Mouse (Mus musculus): ENCODE results near the gene Irf9. TPM values are rescaled to one million over a fixed set of nuclear protein-coding genes. Genes with fewer than 3 reads are reported as not detected.

Irf9 gene
- total and polyA plus RNA-seq, 2 experiments from 2014 or later, result 7.4 to 18.2 TPM

DNA sequence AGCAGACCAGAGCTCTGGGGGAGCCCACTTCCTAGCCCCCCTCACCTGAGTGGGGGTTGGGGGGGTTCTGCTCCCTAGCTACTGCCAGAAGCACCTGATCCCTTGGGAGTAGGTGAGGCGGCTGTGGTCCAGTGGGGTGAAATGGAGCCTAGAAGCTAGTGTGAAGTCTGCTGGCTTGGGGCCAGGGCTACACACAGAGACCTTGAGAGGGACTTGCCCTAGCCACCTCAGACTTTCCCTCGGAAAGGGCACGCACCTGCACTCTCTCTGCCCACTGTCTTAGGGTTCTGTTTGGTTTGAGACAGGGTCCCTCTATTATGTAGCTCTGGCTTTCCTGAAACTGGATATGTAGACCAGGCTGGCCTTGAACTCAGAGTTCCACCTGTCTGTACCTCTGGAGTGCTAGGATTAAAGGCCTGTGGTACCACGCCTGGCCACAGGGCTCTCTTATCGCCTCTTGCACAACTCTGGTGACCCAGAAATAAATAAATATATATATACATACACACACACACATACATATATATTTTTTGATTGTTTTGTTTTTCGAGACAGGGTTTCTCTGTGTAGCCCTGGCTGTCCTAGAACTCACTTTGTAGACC, 24.6 kb upstream of the Irf9 start:
- 29% methylated on average over 6 of the region's 6 CpGs for WGBS
- H3K9me3 ChIP-seq (ENCODE audit: low read length), result no peaks in the 10 kb centered on the region

DNA sequence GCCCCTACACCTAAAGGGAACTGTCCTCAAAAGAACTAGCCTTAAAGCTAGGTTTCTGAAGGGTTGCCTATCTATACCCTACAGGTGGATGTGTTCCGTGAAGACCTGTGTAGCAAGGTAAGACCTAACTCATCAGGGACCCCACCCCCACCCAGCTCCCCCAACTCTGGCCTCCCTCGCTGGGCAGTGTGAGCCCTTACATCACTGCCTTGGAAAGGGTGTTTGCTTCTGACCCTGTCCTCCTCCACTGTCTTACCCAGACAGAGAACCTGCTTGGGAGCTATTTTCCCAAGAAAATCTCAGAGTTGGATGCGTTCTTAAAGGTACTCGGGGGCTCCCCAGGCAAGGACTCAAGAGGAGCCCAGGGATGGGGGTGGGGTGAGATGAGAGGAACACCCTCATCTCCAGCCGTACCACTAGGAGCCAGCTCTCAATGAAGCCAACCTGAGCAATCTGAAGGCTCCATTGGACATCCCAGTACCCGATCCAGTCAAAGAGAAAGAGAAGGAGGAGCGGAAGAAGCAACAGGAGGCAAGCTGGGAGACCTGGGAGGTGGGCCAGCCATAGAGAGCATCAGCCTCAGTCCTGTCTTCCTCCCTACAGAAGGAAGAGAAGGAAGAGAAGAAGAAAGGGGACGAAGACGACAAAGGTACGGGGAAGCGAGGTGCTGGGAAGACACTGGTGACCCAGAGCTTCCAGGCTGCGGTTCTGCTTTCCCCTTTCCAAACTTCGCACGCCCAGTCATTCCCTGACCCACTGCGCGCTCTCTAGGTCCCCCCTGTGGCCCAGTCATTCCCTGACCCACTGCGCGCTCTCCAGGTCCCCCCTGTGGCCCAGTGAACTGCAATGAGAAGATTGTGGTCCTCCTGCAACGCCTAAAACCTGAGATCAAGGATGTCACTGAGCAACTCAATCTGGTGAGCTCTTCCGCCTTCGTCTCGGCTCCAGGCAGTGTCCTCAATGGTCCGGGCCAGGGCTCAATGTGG, 23.6 kb upstream of the Irf9 start:
- ATAC-seq (ENCODE audit: low FRiP score), result no peak
- Histone ChIP-seq H3K9ac (replicated peaks; ENCODE audit: low read length, poor library complexity, severe bottlenecking) (no peak overlapping the region), H3K4me2 (ENCODE audit: low read depth, low read length, poor library complexity, severe bottlenecking) (no peak overlapping the region), H3K36me3 (ENCODE audit: insufficient read depth, low read length) (peaks cover 13% of the 10 kb centered on the region), H3K27ac (ENCODE audit: low read depth, low read length) (no peak overlapping the region), H3K9me3 (ENCODE audit: low read length) (no peaks in the 10 kb centered on the region), H3K4me1 (ENCODE audit: insufficient read depth, low read length) (no peaks in the 10 kb centered on the region), H3K4me3 (ENCODE audit: low read depth, low read length) (no peak overlapping the region), H3K27me3 (ENCODE audit: insufficient read depth, low read length) (no peaks in the 10 kb centered on the region)
- DNase-seq (ENCODE audit: low spot score), result no peak
- TF ChIP-seq CTCF (IDR thresholded peaks at IDR 0.05), result peak; percentile 10; the same call in 1 of the 2 replicates
- WGBS, result 88% methylated on average over 23 of the region's 23 CpGs

More for the DNA sequence above, 24.6 kb upstream of the Irf9 start:
- no peak for TF ChIP-seq CTCF (IDR thresholded peaks at IDR 0.05)
- ATAC-seq (ENCODE audit: low FRiP score), result peak; percentile 17
- H3K36me3 ChIP-seq (ENCODE audit: insufficient read depth, low read length), result peaks cover 13% of the 10 kb centered on the region
- H3K27ac ChIP-seq (ENCODE audit: low read depth, low read length), result peak overlapping the region; percentile 77
- H3K4me2 ChIP-seq (ENCODE audit: low read depth, low read length, poor library complexity, severe bottlenecking), result peak overlapping the region; percentile 64
- H3K4me3 ChIP-seq (ENCODE audit: low read depth, low read length), result peak overlapping the region; percentile 48
- H3K27me3 ChIP-seq (ENCODE audit: insufficient read depth, low read length), result no peaks in the 10 kb centered on the region
- peak overlapping the region; percentile 72 for H3K9ac ChIP-seq (replicated peaks; ENCODE audit: low read length, poor library complexity, severe bottlenecking)
- H3K4me1 ChIP-seq (ENCODE audit: insufficient read depth, low read length), result no peaks in the 10 kb centered on the region
- peak; percentile 58 for DNase-seq (ENCODE audit: low spot score)

DNA sequence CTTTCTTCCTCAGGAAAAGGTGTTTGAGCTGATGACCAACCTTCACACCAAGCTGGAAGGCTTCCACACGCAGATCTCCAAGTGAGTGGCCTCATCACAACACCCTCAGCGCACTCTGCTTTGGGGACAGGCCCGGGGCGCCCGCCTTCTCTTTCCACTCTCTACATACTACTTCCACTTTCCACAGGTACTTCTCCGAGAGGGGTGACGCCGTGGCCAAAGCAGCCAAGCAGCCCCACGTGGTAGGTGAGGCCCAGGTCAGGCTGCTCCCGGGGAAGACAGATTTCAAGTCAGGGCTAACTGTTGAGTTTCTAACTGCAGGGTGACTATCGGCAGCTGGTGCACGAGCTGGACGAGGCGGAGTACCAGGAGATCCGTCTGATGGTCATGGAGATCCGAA, 22.6 kb upstream of the Irf9 start:
- ATAC-seq (ENCODE audit: low FRiP score), result no peak
- TF ChIP-seq CTCF (IDR thresholded peaks at IDR 0.05), result no peak
- WGBS, result 94% methylated on average over 16 of the region's 16 CpGs

DNA sequence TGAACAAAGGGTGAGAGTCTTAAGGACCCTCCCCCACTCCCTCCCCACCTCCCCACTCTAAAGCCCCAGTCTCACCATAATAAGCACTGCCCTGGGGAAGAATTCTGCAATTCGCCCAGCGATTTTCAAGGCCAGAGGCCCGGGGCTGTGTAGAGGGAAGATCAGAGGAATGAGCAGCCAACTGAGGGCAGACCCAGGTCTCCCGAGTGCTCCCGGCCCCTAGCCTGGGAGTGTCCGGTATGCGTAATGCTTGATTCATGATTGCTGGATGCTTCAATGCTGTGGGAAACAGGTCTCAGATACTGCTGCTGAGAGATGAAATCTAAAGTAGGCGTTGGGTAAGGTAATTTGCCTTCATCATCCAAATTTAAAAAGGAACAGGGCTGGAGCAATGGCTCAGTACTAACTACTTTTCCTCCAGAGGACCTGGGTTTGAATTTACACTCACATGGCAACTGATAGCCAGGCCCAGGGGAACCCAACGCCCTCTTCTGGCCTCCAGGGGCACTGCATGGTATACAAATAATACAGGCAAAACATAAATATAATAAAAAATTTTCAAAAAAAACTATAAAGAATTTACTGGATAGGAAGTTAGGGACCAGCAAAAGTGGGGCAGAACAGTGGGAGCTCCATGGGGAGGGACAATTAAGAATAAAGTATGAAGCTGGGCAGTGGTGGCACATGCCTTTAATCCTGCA, 21.2 kb upstream of the Irf9 start:
- H3K4me3 ChIP-seq (ENCODE audit: low read depth, low read length), result no peak overlapping the region
- DNase-seq (ENCODE audit: low spot score) (no peak), ATAC-seq (ENCODE audit: low FRiP score) (no peak)
- H3K27ac ChIP-seq (ENCODE audit: low read depth, low read length), result no peak overlapping the region
- H3K36me3 ChIP-seq (ENCODE audit: insufficient read depth, low read length), result peaks cover 13% of the 10 kb centered on the region
- H3K27me3 ChIP-seq (ENCODE audit: insufficient read depth, low read length), result no peaks in the 10 kb centered on the region
- no peak overlapping the region for H3K9ac ChIP-seq (replicated peaks; ENCODE audit: low read length, poor library complexity, severe bottlenecking)
- 62% methylated on average over 9 of the region's 9 CpGs for WGBS
- no peak overlapping the region for H3K4me2 ChIP-seq (ENCODE audit: low read depth, low read length, poor library complexity, severe bottlenecking)
- no peaks in the 10 kb centered on the region for H3K4me1 ChIP-seq (ENCODE audit: insufficient read depth, low read length)
- TF ChIP-seq CTCF (IDR thresholded peaks at IDR 0.05), result peak; percentile 56
- no peaks in the 10 kb centered on the region for H3K9me3 ChIP-seq (ENCODE audit: low read length)

More for the DNA sequence above, 22.6 kb upstream of the Irf9 start:
- Histone ChIP-seq H3K27me3 (ENCODE audit: insufficient read depth, low read length) (no peaks in the 10 kb centered on the region), H3K4me2 (ENCODE audit: low read depth, low read length, poor library complexity, severe bottlenecking) (no peak overlapping the region), H3K9ac (replicated peaks; ENCODE audit: low read length, poor library complexity, severe bottlenecking) (no peak overlapping the region), H3K36me3 (ENCODE audit: insufficient read depth, low read length) (peaks cover 13% of the 10 kb centered on the region), H3K4me3 (ENCODE audit: low read depth, low read length) (no peak overlapping the region), H3K9me3 (ENCODE audit: low read length) (no peaks in the 10 kb centered on the region), H3K27ac (ENCODE audit: low read depth, low read length) (no peak overlapping the region), H3K4me1 (ENCODE audit: insufficient read depth, low read length) (no peaks in the 10 kb centered on the region)
- no peak for DNase-seq (ENCODE audit: low spot score)

DNA sequence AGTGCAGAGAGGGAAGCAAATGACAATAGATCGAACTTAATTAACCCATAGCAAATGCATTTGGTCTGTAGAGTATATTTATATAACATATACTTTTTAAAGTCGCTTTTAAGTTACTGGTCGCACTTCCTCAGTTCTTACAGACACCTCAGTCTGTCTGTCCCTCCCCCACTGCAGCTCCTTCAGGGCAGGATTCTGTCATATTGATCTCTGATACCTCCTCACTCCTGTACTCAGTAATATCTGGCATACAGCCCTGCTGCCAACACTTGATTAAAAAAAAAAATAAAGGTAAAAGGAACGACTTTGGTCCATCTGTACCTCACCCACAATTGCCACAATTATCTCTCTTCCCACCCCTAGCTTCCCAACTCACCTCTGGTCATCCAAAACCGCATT, 19.1 kb upstream of the Irf9 start:
- 37% methylated on average over 5 of the region's 5 CpGs for WGBS
- H3K36me3 ChIP-seq (ENCODE audit: insufficient read depth, low read length), result peaks cover 19% of the 10 kb centered on the region
- peak overlapping the region; percentile 53 for H3K4me3 ChIP-seq (ENCODE audit: low read depth, low read length)
- no peaks in the 10 kb centered on the region for H3K4me1 ChIP-seq (ENCODE audit: insufficient read depth, low read length)
- H3K27ac ChIP-seq (ENCODE audit: low read depth, low read length), result peak overlapping the region; percentile 67; the same call in 1 of the 2 replicates
- no peaks in the 10 kb centered on the region for H3K9me3 ChIP-seq (ENCODE audit: low read length)
- H3K4me2 ChIP-seq (ENCODE audit: low read depth, low read length, poor library complexity, severe bottlenecking), result peak overlapping the region; percentile 80
- no peak for ATAC-seq (ENCODE audit: low FRiP score)
- TF ChIP-seq CTCF (IDR thresholded peaks at IDR 0.05), result no peak
- peak overlapping the region; percentile 79 for H3K9ac ChIP-seq (replicated peaks; ENCODE audit: low read length, poor library complexity, severe bottlenecking)
- no peak for DNase-seq (ENCODE audit: low spot score)
- H3K27me3 ChIP-seq (ENCODE audit: insufficient read depth, low read length), result no peaks in the 10 kb centered on the region
